Mouse (Mus musculus) hindbrain, embryonic 15.5 days (tissue): Measurements from ENCODE around the gene Mlph. TPM values are rescaled to one million over a fixed set of nuclear protein-coding genes. Genes with fewer than 3 reads are reported as not detected.

Experiments used
- ATAC-seq: fragments of 200-750 bp; cut with Nextera tagmentation; 2 replicates; pipeline ENCODE4 v1.8.0; 2017; ENCODE audit warnings: low read depth, moderate number of reproducible peaks, moderate TSS enrichment; ENCODE audit not compliant: low FRiP score
- H3K27ac ChIP-seq: fragments of 300-500 bp; sonication (generic); replicated peaks from 2 replicates; pipeline ENCODE4 v1.5.1; 2015; ENCODE audit warnings: mild to moderate bottlenecking, inconsistent platforms
- H3K27me3 ChIP-seq: fragments of 300-500 bp; sonication (generic); 2 replicates; pipeline ENCODE4 v1.6.1; 2015; ENCODE audit warnings: control low read depth, inconsistent platforms
- H3K36me3 ChIP-seq: fragments of 300-500 bp; sonication (generic); 2 replicates; pipeline ENCODE4 v1.6.1; 2015; ENCODE audit warnings: control low read depth, inconsistent platforms
- H3K4me1 ChIP-seq: fragments of 300-500 bp; sonication (generic); replicated peaks from 2 replicates; pipeline ENCODE4 v1.6.1; 2015; ENCODE audit warnings: control low read depth, inconsistent platforms
- H3K4me2 ChIP-seq: fragments of 300-500 bp; sonication (generic); 2 replicates; pipeline ENCODE4 v1.6.1; 2015; ENCODE audit warnings: moderate library complexity, mild to moderate bottlenecking, inconsistent platforms
- H3K4me3 ChIP-seq: fragments of 300-500 bp; sonication (generic); 2 replicates; pipeline ENCODE4 v1.5.1; 2015; ENCODE audit warnings: mild to moderate bottlenecking, inconsistent platforms
- H3K9ac ChIP-seq: fragments of 300-500 bp; sonication (generic); 2 replicates; pipeline ENCODE4 v1.6.1; 2015; ENCODE audit warnings: inconsistent platforms
- H3K9me3 ChIP-seq: fragments of 300-500 bp; sonication (generic); 2 replicates; pipeline ENCODE4 v1.6.1; 2016; ENCODE audit warnings: control low read depth, inconsistent platforms
- WGBS: fragments of 180-500 bp; shearing (Covaris S2); methylation state at CpG from one replicate; pipeline ENCODE4 v1.1.7; 2015; 5-methylcytosine and 5-hydroxymethylcytosine counted together
- polyA plus RNA-seq: library from polyadenylated mRNA; unstranded; fragments of >200 nt; fragmentation: Nextera tagmentation; extraction: Ambion mirVana; gene quantifications from 2 replicates; pipeline ENCODE4 v1.2.1, GENCODE M21; 2015

Mlph gene
- polyA plus RNA-seq, 1 experiment from 2014 or later: 0.29 TPM

GRCm38 (mm10) chr1:90913231-90913630, 1.7 kb upstream of the Mlph start:
- no peak for ATAC-seq
- no peak overlapping the region for H3K4me2 ChIP-seq
- H3K27me3 ChIP-seq: 0 out of 2 replicates have a peak, but pooled peaks cover 3% of the 10 kb centered on the region
- no peak overlapping the region for H3K9ac ChIP-seq
- peaks cover 8% of the 10 kb centered on the region for H3K4me1 ChIP-seq
- H3K9me3 ChIP-seq: no peaks in the 10 kb centered on the region
- WGBS: 63% methylated on average over 6 of the region's 6 CpGs
- no peak overlapping the region for H3K4me3 ChIP-seq
- no peak overlapping the region for H3K27ac ChIP-seq
- no peaks in the 10 kb centered on the region for H3K36me3 ChIP-seq

GRCm38 (mm10) chr1:90917509-90917908, 2.6 kb downstream of the Mlph start:
- Histone ChIP-seq H3K36me3 (no peaks in the 10 kb centered on the region), H3K27me3 (0 out of 2 replicates have a peak, but pooled peaks cover 3% of the 10 kb centered on the region), H3K4me2 (no peak overlapping the region), H3K4me1 (peaks cover 8% of the 10 kb centered on the region), H3K9me3 (no peaks in the 10 kb centered on the region), H3K9ac (no peak overlapping the region), H3K27ac (no peak overlapping the region), H3K4me3 (no peak overlapping the region)
- WGBS: 64% methylated on average over 6 of the region's 6 CpGs
- no peak for ATAC-seq

DNA sequence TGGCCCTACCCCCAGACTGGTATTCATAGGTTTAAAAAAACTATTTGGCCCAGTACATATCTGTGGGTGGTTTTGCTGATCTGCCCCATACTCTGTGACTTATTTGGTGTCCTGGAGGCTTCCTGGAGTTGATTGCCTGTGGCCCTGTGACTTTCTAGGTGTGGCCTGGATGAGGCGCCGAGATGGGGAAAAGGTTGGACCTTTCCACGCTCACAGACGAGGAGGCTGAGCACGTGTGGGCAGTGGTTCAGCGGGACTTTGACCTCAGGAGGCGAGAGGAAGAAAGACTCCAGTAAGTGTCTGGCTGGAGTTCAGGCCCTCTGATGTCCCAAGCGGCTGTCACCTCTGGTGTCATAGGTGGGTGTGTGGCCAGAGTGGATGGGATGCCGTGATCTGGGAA, 6.8 kb downstream of the Mlph start:
- Histone ChIP-seq H3K27me3 (no peaks in the 10 kb centered on the region), H3K4me2 (no peak overlapping the region), H3K27ac (no peak overlapping the region), H3K4me3 (no peak overlapping the region), H3K4me1 (no peaks in the 10 kb centered on the region), H3K9me3 (no peaks in the 10 kb centered on the region), H3K9ac (no peak overlapping the region), H3K36me3 (no peaks in the 10 kb centered on the region)
- WGBS: 92% methylated on average over 9 of the region's 9 CpGs
- ATAC-seq: no peak

- Histone ChIP-seq H3K9me3 (no peaks in the 10 kb centered on the region), H3K4me3 (no peak overlapping the region), H3K27ac (no peak overlapping the region), H3K4me1 (peaks cover 9% of the 10 kb centered on the region), H3K27me3 (no peaks in the 10 kb centered on the region; the same call in 1 of the 2 replicates), H3K4me2 (no peak overlapping the region), H3K9ac (no peak overlapping the region), H3K36me3 (no peaks in the 10 kb centered on the region)
- ATAC-seq: no peak
- 51% methylated on average over 4 of the region's 4 CpGs for WGBS
Measured at GRCm38 (mm10) chr1:90926030-90926429, 11.1 kb downstream of the Mlph start.

DNA sequence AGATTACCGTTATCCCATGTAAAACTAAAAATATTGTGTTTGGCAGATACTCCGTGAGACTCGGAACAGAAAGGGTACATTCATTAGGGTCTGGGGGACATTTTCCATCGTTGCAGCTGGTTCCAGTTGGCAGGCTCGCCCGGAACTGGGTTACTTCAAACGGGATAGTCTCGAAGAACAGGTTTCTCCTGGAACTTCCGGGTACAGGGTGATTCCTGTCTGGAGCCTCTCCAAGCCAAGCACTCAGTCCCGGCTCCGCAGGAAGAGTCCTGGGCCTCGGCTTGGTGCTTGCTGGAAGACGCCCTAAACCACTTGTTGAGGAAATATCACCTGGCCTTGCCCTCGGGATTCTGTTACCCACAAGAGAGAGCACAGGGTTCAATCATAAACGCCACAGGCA, 12.4 kb downstream of the Mlph start:
- no peak for ATAC-seq
- no peaks in the 10 kb centered on the region; the same call in 1 of the 2 replicates for H3K27me3 ChIP-seq
- no peak overlapping the region for H3K27ac ChIP-seq
- 62% methylated on average over 15 of the region's 15 CpGs for WGBS
- no peak overlapping the region for H3K4me2 ChIP-seq
- no peak overlapping the region for H3K9ac ChIP-seq
- no peak overlapping the region for H3K4me3 ChIP-seq
- H3K36me3 ChIP-seq: no peaks in the 10 kb centered on the region
- H3K9me3 ChIP-seq: no peaks in the 10 kb centered on the region
- H3K4me1 ChIP-seq: peaks cover 9% of the 10 kb centered on the region

- Histone ChIP-seq H3K4me2 (peak overlapping the region; percentile 54), H3K27ac (no peak overlapping the region), H3K36me3 (no peaks in the 10 kb centered on the region), H3K9ac (no peak overlapping the region), H3K4me3 (peak overlapping the region; percentile 14), H3K4me1 (peaks cover 9% of the 10 kb centered on the region), H3K27me3 (no peaks in the 10 kb centered on the region; the same call in 1 of the 2 replicates), H3K9me3 (no peaks in the 10 kb centered on the region)
- ATAC-seq: peak; percentile 55; the same call in 1 of the 2 replicates
- WGBS: 3% methylated on average over 23 of the region's 23 CpGs
Measured at GRCm38 (mm10) chr1:90927929-90928574, 13.2 kb downstream of the Mlph start.

GRCm38 (mm10) chr1:90928575-90928934, 13.7 kb downstream of the Mlph start:
- Histone ChIP-seq H3K4me1 (peaks cover 9% of the 10 kb centered on the region), H3K27ac (no peak overlapping the region), H3K4me2 (peak overlapping the region; percentile 54), H3K36me3 (no peaks in the 10 kb centered on the region), H3K4me3 (no peak overlapping the region), H3K9ac (no peak overlapping the region), H3K27me3 (no peaks in the 10 kb centered on the region; the same call in 1 of the 2 replicates), H3K9me3 (no peaks in the 10 kb centered on the region)
- ATAC-seq: peak; percentile 81; the same call in 1 of the 2 replicates
- 5% methylated on average over 6 of the region's 6 CpGs for WGBS

- Histone ChIP-seq H3K27me3 (no peaks in the 10 kb centered on the region; the same call in 1 of the 2 replicates), H3K4me1 (peaks cover 7% of the 10 kb centered on the region), H3K9me3 (no peaks in the 10 kb centered on the region), H3K4me3 (no peak overlapping the region), H3K27ac (no peak overlapping the region), H3K36me3 (no peaks in the 10 kb centered on the region), H3K4me2 (no peak overlapping the region), H3K9ac (no peak overlapping the region)
- 68% methylated on average over 5 of the region's 5 CpGs for WGBS
- no peak for ATAC-seq
Measured at GRCm38 (mm10) chr1:90933001-90933400, 18.1 kb downstream of the Mlph start.

DNA sequence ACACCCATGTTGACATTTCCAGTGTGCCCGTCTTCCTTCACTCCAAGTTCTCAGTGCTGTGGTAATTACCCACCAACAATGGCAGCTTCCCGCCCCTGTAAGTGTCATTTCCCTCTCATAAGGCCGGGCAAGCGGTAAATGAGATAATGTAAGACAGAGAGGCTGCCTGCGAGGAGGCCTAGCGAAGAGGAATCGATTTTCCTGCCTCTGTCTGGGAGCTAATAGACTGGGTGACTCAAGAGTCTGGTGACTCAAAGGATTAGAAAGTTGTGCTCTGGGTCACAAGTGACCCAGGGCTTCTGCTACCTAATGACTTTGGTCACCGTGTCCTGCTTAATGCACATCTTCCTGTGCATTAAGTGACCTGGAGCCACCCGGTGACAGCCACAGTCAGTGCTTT, 22.1 kb downstream of the Mlph start:
- 68% methylated on average over 9 of the region's 9 CpGs for WGBS
- ATAC-seq: no peak

GRCm38 (mm10) chr1:90939980-90940379, 25.1 kb downstream of the Mlph start:
- 90% methylated on average over 4 of the region's 4 CpGs for WGBS
- H3K27ac ChIP-seq: no peak overlapping the region

More for the DNA sequence above, 22.1 kb downstream of the Mlph start:
- Histone ChIP-seq H3K4me1 (no peaks in the 10 kb centered on the region), H3K27me3 (no peaks in the 10 kb centered on the region), H3K4me3 (no peak overlapping the region), H3K4me2 (no peak overlapping the region), H3K27ac (no peak overlapping the region), H3K9me3 (no peaks in the 10 kb centered on the region), H3K9ac (no peak overlapping the region), H3K36me3 (no peaks in the 10 kb centered on the region)

GRCm38 (mm10) chr1:90945171-90945570, 30.3 kb downstream of the Mlph start:
- Histone ChIP-seq H3K9ac (no peak overlapping the region), H3K4me2 (no peak overlapping the region), H3K9me3 (no peaks in the 10 kb centered on the region), H3K27me3 (no peaks in the 10 kb centered on the region), H3K36me3 (no peaks in the 10 kb centered on the region), H3K27ac (no peak overlapping the region), H3K4me1 (no peaks in the 10 kb centered on the region), H3K4me3 (no peak overlapping the region)
- 45% methylated on average over 10 of the region's 10 CpGs for WGBS
- no peak for ATAC-seq

More at GRCm38 (mm10) chr1:90939980-90940379, 25.1 kb downstream of the Mlph start:
- no peak overlapping the region for H3K4me3 ChIP-seq
- no peak overlapping the region for H3K9ac ChIP-seq
- H3K4me2 ChIP-seq: no peak overlapping the region
- ATAC-seq: no peak
- no peaks in the 10 kb centered on the region for H3K36me3 ChIP-seq
- no peaks in the 10 kb centered on the region for H3K27me3 ChIP-seq
- H3K9me3 ChIP-seq: no peaks in the 10 kb centered on the region
- no peaks in the 10 kb centered on the region for H3K4me1 ChIP-seq

- H3K27me3 ChIP-seq: no peaks in the 10 kb centered on the region
- ATAC-seq: no peak
- no peaks in the 10 kb centered on the region for H3K4me1 ChIP-seq
- H3K9ac ChIP-seq: no peak overlapping the region
- 79% methylated on average over 2 of the region's 2 CpGs for WGBS
- no peak overlapping the region for H3K4me3 ChIP-seq
- no peaks in the 10 kb centered on the region for H3K36me3 ChIP-seq
- no peak overlapping the region for H3K27ac ChIP-seq
- H3K4me2 ChIP-seq: no peak overlapping the region
- no peaks in the 10 kb centered on the region for H3K9me3 ChIP-seq
Measured at GRCm38 (mm10) chr1:90947252-90947651, 32.4 kb downstream of the Mlph start.

DNA sequence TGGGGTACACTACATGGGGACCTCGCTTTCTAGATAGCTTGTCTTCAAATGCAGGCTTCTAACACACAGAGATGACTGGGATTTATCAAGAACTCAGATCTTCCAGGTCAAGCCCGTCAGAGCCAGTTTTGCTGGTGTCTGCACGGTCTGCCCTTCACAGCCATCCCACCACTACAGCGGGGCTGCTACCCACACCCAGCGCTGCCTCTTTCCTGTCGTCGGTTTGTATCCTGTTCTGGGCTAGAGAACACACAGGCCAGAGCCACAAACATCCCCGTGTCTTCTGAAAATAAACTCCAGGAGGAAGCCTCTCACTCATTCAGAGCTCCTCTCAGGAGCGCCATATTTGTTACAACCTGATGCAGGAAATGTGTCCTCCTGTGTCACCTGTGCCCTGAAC, 34.4 kb downstream of the Mlph start:
- Histone ChIP-seq H3K9me3 (no peaks in the 10 kb centered on the region), H3K27ac (no peak overlapping the region)
- WGBS: 78% methylated on average over 9 of the region's 9 CpGs

More for the DNA sequence above, 34.4 kb downstream of the Mlph start:
- no peak for ATAC-seq
- Histone ChIP-seq H3K4me3 (no peak overlapping the region), H3K4me1 (peaks cover 9% of the 10 kb centered on the region; the same call in 1 of the 2 replicates), H3K4me2 (no peak overlapping the region), H3K36me3 (no peaks in the 10 kb centered on the region), H3K9ac (no peak overlapping the region), H3K27me3 (no peaks in the 10 kb centered on the region)
